Mouse (Mus musculus): ENCODE measurements around the gene Sec14l2.

DNA sequence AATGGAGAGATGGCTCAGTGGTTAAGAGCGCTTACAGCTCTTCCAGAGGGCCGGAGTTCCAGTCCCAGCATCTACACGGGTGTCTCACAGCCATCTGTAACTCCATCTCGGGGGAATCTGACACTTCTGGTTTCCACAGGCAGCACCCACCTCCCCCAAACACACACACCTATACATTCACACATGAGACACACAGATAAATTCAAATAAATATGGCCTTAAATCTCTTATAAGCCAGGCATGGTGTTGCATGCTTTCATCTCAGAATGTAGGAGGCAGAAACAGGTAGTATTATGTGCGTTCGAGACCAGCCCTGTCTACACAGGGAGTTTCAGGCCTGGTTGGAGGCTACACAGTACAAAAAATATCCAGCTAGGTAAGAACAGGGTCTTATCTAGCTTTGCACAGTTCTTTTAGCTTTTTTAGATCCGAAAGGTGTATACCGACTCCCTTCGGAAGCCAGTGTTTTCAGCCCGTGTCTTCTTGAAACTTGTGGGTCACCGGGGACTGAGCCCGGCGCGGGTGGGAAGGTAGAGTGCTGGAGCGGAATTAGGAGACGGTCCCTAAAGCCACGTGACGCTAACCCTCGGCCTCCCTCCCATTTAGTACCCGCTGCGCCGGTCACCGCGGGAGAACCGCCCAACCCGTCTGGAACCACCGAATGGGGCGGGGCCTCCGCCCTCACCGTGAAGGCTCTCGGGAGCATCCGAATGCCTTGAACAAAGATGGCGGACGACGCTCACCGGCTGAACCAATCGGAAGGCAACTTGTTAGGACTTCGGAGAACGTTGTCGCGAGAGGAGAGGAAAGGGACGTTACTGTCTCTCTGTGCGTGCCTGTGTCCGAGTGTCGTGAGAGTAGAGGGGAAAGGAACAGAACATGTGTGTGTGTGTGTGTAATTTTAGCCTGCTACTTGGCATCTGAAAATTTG, 26.9 kb downstream of the Sec14l2 start:
- TF ChIP-seq CTCF (IDR thresholded peaks at IDR 0.05; ENCODE audit: low read depth) (0 out of 2 replicates have a peak, but pooled peaks have one; percentile 1), EP300 (optimal IDR thresholded peaks at IDR 0.05) (peak; percentile 96)
